Mouse (Mus musculus) embryonic fibroblast, embryonic 13.5 days (primary cell): ENCODE measurements around the gene C1qbp. TPM values are rescaled to one million over a fixed set of nuclear protein-coding genes. Genes with fewer than 3 reads are reported as not detected.

Experiments
- H3K27ac ChIP-seq: 2 replicates; pipeline ENCODE4 v1.5.1; 2012; ENCODE audit warnings: low read length, control low read depth, inconsistent platforms; ENCODE audit not compliant: insufficient read depth
- H3K4me1 ChIP-seq: 2 replicates; pipeline ENCODE4 v1.6.1; 2011; ENCODE audit warnings: low read length; ENCODE audit not compliant: control insufficient read depth, insufficient read depth
- H3K4me3 ChIP-seq: 2 replicates; pipeline ENCODE4 v1.5.1; 2011; ENCODE audit warnings: mild to moderate bottlenecking, control low read depth, low read length; ENCODE audit not compliant: insufficient read depth
- CTCF ChIP-seq: IDR thresholded peaks from 2 replicates; pipeline ENCODE4 v1.5.1; 2011; ENCODE audit warnings: mild to moderate bottlenecking, control low read depth, low read length, moderate library complexity, borderline replicate concordance; ENCODE audit not compliant: insufficient read depth
- POLR2A ChIP-seq: IDR thresholded peaks from 2 replicates; pipeline ENCODE4 v1.6.1; 2011; ENCODE audit warnings: low read depth, mild to moderate bottlenecking, control low read depth, low read length, moderate library complexity
- polyA plus RNA-seq: library from polyadenylated mRNA; stranded (reverse); fragments of >200 nt; gene quantifications from 2 replicates; pipeline ENCODE4 v1.2.4, GENCODE M21; 2011; ENCODE audit warnings: low read depth; ENCODE audit not compliant: missing spikeins, insufficient read length

Gene C1qbp
- polyA plus RNA-seq, 1 experiment = 163 TPM

DNA sequence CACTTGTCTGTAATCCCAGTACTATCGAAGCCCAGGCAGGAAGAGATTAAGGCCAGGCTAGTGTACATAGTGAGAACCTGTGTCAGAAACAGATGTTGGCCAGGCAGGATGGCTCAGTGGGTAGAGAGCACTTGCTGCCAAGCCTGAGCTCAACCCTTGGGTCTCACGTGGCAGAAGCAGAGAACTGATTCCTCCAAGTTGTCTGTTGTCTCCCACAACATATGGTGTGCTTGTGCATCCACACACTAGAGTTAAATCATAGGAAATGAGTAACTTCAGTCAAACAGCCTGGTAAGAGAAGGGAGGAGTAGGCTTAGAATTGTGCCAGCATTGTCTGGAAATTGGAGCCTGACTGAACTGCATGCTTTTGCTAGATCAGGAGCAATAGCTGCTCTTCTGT is 7.6 kb downstream of the C1qbp start:
- Histone ChIP-seq H3K27ac (no peak overlapping the region), H3K4me3 (no peak overlapping the region), H3K4me1 (no peaks in the 10 kb centered on the region)
- TF ChIP-seq POLR2A = no peak

DNA sequence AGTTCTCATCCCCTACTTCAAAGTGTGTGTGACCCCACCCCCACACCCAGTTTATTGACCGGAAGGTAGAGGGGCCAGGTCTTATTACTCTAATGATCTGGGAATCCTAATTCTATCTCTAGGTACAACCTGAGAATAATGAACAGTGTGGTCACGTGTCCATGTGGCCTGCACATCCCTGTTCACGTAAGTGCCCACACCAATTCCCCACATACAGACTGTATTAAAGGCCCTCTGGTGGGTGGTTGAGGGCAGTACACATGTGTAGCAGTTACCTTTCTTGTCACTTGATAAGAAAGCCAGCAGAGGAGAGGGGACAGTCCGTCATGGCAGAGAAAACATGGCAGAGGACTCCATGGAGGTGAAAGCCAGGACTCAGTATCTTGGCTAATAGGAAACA is 8.9 kb downstream of the C1qbp start:
- H3K4me1 ChIP-seq = no peaks in the 10 kb centered on the region
- H3K27ac ChIP-seq = no peak overlapping the region
- H3K4me3 ChIP-seq = no peak overlapping the region
- TF ChIP-seq POLR2A (no peak), CTCF (no peak)

DNA sequence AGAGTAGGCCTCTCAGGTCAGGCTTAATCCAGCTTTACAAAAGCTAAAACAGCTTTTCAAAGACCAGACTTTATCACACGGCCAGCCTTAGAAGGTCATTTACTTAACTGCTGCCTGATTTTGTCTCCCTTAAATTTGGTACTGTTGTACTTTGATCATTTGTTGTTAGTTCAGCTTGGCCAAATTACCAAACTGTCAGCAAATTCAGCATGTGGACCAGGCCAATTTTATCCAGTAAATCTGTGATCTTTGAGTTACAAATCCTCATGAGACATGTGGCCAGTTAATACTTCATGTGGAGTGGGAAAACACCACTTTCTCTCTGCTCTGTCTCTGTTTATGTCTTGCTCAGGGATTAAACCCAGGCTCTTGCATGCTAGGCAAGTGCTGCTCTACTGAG is 10.2 kb downstream of the C1qbp start:
- no peak for TF ChIP-seq POLR2A
- TF ChIP-seq CTCF = no peak
- Histone ChIP-seq H3K27ac (no peak overlapping the region), H3K4me3 (no peak overlapping the region), H3K4me1 (no peaks in the 10 kb centered on the region)

DNA sequence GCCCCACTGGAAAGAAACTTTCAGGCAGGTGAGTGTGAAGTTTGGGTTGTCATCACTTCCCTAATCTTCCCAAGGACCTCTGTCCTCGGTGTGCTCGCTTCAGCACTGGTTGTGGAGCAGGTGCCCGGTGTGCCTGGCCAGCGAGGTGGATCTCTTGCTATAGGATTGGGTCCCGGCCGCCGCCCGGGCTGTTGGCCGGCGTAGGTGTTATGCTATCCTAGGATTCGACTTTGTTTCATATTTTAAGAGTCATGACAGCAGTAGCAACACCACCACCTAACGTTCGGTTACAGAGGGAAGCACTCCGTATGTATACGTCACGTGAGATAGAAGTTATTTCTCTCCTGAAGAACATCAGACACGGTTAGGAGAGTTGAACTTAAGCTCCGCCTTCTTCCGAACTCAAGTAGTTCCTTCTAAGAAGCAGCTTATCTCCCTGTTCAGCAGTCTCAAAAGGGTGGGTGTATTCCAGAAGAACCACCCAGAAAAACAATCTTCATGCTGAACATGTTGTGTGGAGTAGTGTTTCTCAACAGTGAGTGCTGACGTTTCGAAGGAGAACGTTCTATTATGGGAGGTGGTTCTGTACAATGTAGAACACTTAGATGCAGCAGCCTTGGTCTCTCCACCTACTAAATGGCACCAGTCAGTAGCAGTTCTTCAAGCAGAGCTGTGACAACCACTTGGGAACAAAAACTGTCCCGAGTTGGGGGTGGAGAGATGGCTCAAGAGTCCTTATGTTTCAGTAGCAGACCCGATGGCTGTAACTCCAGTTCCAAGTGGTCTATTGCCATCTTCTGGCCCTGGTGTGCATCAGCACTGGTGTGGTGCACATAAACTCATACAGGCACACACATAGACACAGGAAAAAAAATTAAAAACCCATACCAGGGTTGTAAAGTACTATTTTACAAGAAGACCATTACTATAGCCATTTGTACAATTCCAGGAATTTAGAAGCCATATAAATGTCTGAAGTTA is 12.0 kb downstream of the C1qbp start:
- TF ChIP-seq CTCF = no peak
- H3K4me3 ChIP-seq = peak overlapping the region; percentile 88
- H3K4me1 ChIP-seq = no peaks in the 10 kb centered on the region
- 0 out of 2 replicates have a peak overlapping the region, but pooled peaks have one; percentile 3 for H3K27ac ChIP-seq

DNA sequence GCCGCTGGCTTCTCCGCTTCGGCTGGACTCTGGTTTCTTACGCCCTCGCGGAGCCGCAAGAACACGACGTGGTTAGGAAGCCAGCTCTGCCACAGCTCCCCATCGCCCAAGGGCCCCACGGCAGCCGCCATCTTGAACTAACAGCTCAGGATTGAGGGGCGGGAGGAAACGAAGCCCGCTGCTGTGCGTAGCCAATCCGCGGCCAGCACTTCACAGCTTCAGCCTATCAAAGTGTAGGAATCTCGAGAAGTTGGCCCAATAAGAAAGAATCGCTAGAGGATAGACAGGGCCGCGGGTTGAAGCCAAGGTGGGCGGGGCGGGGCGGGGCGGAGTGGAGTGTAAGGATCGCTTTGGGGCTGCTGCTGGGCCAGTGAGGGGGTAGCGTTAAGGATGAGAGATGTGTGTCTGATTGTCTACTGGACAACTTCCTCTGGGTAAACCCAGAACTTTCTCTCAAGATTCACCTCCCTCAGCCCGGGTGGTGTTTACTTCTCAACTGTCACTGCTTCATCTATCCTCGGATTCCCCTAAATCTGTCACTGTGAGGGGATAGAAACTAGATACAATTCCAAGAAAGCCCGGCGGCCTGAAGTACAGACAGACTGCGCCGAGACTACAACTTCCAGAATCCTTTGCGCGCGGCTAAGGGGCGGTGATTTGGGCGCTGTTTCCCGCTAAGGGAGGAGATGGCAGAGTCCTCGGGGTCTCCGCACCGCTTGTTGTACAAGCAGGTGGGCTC is 12.8 kb downstream of the C1qbp start, which contains the start of the genes Nup88 and Rpain:
TSS of gene Nup88 (minus strand) at position 153 of the 739 bp plus-strand sequence.
TSS of gene Rpain (plus strand) at position 393 of the 739 bp plus-strand sequence.
- Histone ChIP-seq H3K4me1 (no peaks in the 10 kb centered on the region), H3K4me3 (peak within 1 kb of the TSS; percentile 96), H3K27ac (peak within 1 kb of the TSS; percentile 92)
- TF ChIP-seq POLR2A = peak; percentile 83
- TF ChIP-seq CTCF = no peak

DNA sequence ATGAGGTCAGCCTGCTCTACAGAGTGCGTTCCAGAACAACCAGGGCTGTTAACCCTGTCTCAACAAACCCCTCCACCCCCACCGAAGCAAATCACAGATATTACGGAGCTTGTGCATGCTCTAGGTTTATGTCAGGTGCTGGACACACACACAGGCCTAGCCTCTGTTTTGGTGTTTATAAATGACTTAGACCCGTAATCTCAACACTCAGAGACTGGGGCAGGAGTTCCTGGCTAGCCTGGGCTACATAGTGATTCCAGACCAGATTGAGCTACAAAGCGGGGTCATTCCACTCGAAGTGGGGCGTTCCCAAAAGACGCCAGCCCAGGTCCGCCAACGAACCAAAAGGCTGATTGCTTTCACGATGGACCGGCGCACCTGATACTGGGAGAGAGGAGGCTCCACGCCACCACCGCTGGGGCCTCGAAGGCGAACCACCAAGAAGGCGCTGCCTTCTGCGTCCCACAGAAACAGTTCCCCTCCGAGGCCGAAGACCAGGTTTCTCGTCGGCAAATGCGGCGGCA is 13.5 kb downstream of the C1qbp start:
- no peak for TF ChIP-seq POLR2A
- no peak for TF ChIP-seq CTCF
- Histone ChIP-seq H3K4me1 (peaks cover 4% of the 10 kb centered on the region), H3K27ac (peak overlapping the region; percentile 23; the same call in 1 of the 2 replicates), H3K4me3 (peak overlapping the region; percentile 96)

DNA sequence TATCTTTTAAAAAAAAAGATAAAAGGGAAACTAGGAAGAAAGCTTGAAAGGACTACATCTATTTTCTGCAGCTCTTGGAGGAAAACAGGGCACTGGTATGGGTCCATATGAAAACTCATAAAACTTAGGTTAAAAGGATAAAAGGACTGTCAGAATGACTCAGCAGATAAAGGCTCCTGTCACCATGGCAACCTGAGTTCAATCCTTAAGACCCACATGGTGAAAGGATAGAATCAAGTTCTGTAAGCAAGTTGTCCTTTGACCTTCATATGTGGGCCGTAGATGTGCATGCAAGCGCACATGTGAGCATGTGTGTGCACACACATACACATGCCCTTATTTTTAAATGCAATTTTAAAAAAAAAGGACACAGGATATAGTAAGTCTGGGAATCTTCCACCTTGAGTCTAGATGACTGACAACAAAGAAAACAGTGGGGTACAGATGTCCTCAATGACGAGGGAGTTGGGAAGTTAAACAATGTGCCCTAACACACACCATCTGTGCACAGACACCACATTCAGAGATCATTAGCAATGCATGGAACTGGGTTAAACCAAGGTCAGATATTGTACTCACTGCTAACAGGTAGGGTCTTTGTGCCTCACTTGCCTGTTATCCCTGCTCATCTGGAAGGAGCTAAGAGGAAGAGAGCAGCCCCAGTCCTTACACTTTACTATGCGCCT is 18.5 kb downstream of the C1qbp start:
- Histone ChIP-seq H3K4me3 (no peak overlapping the region), H3K4me1 (peaks cover 5% of the 10 kb centered on the region), H3K27ac (peak overlapping the region; percentile 18; the same call in 1 of the 2 replicates)
- TF ChIP-seq POLR2A (no peak), CTCF (no peak)

DNA sequence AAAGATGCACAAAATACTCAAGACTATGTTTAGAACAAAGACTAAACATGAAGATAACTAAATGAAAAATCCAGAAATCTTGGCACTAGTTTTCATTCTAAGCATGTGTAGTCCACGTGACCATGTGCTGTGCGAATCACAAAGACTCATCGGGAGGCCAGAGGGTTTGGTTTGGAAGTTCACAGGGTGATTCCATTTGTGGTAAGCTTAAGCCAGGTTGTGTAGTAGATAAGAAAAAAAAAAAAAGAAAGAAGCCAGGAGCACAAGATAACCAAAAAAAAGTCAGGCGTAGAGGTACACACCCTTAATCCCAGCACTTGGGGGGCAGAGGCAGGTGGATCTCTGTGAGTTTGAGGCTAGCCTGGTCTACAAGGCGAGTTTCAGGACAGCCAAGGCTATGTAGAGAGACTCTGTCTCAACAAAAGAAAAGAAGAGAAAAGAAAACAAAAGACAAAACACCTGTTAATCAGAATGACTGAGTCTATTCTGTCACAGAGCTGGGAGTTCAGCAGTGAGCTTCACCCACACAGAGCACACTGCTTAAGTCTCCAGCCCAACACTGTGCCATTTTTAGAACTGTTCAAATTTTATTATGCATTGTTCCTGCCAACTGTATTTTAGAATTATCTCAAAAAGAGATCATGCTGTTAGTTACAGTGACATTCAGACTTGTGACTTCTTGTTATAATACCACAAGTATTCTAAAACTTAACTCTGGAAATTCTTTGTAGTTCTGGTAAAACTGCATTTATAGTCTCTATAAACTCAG is 21.9 kb downstream of the C1qbp start:
- Histone ChIP-seq H3K4me3 (no peak overlapping the region), H3K27ac (no peak overlapping the region), H3K4me1 (peaks cover 5% of the 10 kb centered on the region)
- TF ChIP-seq POLR2A (no peak), CTCF (no peak)

DNA sequence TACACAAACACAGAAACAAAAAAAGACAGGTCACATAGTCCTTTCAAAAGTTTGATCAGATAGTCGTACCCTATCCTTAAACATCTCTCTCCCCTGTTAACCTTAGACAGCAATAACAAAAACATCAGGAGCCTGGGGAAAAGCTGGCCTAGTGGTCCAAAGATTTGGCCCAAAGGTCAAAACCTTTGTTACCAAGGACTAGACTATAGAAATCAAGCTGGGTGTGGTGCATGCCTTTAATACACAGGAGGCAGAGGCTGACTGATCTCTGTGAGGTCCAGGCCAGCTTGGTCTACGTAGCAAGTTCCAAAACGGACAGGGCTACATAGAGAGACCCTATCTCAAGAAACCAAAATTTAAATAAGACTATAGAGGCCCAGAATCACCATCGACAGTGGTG is 28.1 kb downstream of the C1qbp start:
- TF ChIP-seq POLR2A (no peak), CTCF (no peak)
- H3K4me3 ChIP-seq = no peak overlapping the region
- no peak overlapping the region for H3K27ac ChIP-seq
- H3K4me1 ChIP-seq = no peaks in the 10 kb centered on the region
